ENCODE assay signal across 9 mouse cellular contexts in genomic region chr1:169939345-169939744, GRCm38 (mm10). TPM values are rescaled to one million over a fixed set of nuclear protein-coding genes. Genes with fewer than 3 reads are reported as not detected.
A peak's percentile ranks its signal among the peaks of the same experiment; 100 is the strongest.
DNase-seq lines count a peak whose midpoint lies in the region; ATAC-seq and TF ChIP-seq lines count a peak whose summit lies in the region.
"Had no signal": no experiment of that assay in that cellular context is flagged by ENCODE, and none has a peak within 500 bp of the region (broad histone marks: within the 10 kb centered on the region; RNA-seq: fewer than 3 reads in every experiment).

No protein-coding gene starts in this region.

- no peaks in the 10 kb centered on the region for H3K4me1 ChIP-seq in liver, embryonic 11.5 days (replicated peaks; ENCODE audit: control insufficient read depth, insufficient read depth, low read length)
- H3K4me1 ChIP-seq in lung, postnatal 0 days (ENCODE audit: insufficient read depth, low read depth, low read length) = no peaks in the 10 kb centered on the region
- H3K4me1 ChIP-seq: neural tube, embryonic 12.5 days had no signal

- peak; percentile 41 to 55 for DNase-seq in cerebellum, adult 18-20 months
- peak; percentile 28 for DNase-seq in liver
- no peak for DNase-seq in liver, embryonic 11.5 days (ENCODE audit: low spot score)
- DNase-seq in Patski (ENCODE audit: low read depth, low spot score) = no peak
- peak; percentile 35 for DNase-seq in gastrocnemius, postnatal 10 days
- peak; percentile 57 for DNase-seq in lung, postnatal 0 days (ENCODE audit: low spot score)
- no peak for DNase-seq in Muller cell, postnatal 12 days (ENCODE audit: inconsistent ontology term)

- POLR2A ChIA-PET in Patski (lab: Charles Lee) = no interaction called here

- no peaks in the 10 kb centered on the region for H3K36me3 ChIP-seq in liver, embryonic 11.5 days (ENCODE audit: control insufficient read depth, insufficient read depth, low read length)
- H3K36me3 ChIP-seq in lung, postnatal 0 days (ENCODE audit: insufficient read depth, low read length) = no peaks in the 10 kb centered on the region
- H3K36me3 ChIP-seq: neural tube, embryonic 12.5 days had no signal

- TF ChIP-seq EP300 in lung, postnatal 0 days (IDR thresholded peaks at IDR 0.05) = no peak

- CTCF ChIA-PET in Patski (lab: Charles Lee) = interaction anchor here (0.6 to 8.0 kb wide), 9 partner anchors 10 to 262 kb away, joined by 3 to 83 read pairs (median 4); partner anchors contain the start of gene Ccdc190

- no peak overlapping the region for H3K27ac ChIP-seq in liver, embryonic 11.5 days (ENCODE audit: low read depth, low read length)
- no peak overlapping the region for H3K27ac ChIP-seq in lung, postnatal 0 days (ENCODE audit: low read length)
- H3K27ac ChIP-seq: neural tube, embryonic 12.5 days had no signal

- H3K9me3 ChIP-seq in liver, embryonic 11.5 days (ENCODE audit: control insufficient read depth, low read length) = no peaks in the 10 kb centered on the region
- H3K9me3 ChIP-seq in lung, postnatal 0 days (ENCODE audit: low read length) = no peaks in the 10 kb centered on the region
- H3K9me3 ChIP-seq: neural tube, embryonic 12.5 days had no signal

- ATAC-seq in cerebellum, adult (ENCODE audit: insufficient number of reproducible peaks, low FRiP score, low TSS enrichment) = no peak
- no peak for ATAC-seq in liver, embryonic 11.5 days (replicated peaks; ENCODE audit: low FRiP score)
- no peak for ATAC-seq in Patski
- ATAC-seq in lung, postnatal 0 days = no peak

- in situ Hi-C loops in Patski (cut with MboI; ENCODE audit: low pct_unique_long_range_greater_than_20kb) = no loop called here

- no peak overlapping the region for H3K9ac ChIP-seq in liver, embryonic 11.5 days (ENCODE audit: low read depth, low read length)
- H3K9ac ChIP-seq in lung, postnatal 0 days (replicated peaks; ENCODE audit: low read depth) = no peak overlapping the region
- H3K9ac ChIP-seq: neural tube, embryonic 12.5 days had no signal

- no peak overlapping the region for H3K4me2 ChIP-seq in liver, embryonic 11.5 days
- H3K4me2 ChIP-seq in lung, postnatal 0 days (replicated peaks; ENCODE audit: low read depth, low read length) = no peak overlapping the region
- H3K4me2 ChIP-seq: neural tube, embryonic 12.5 days had no signal

- H3K27me3 ChIP-seq in liver, embryonic 11.5 days (replicated peaks; ENCODE audit: control insufficient read depth, insufficient read depth, low read length) = no peaks in the 10 kb centered on the region
- no peaks in the 10 kb centered on the region for H3K27me3 ChIP-seq in Patski
- H3K27me3 ChIP-seq in lung, postnatal 0 days (replicated peaks; ENCODE audit: insufficient read depth, low read length) = no peaks in the 10 kb centered on the region
- H3K27me3 ChIP-seq: neural tube, embryonic 12.5 days had no signal

- H3K4me3 ChIP-seq in liver, embryonic 11.5 days (ENCODE audit: low read depth, low read length) = no peak overlapping the region
- no peak overlapping the region for H3K4me3 ChIP-seq in lung, postnatal 0 days (ENCODE audit: low read depth, low read length)
- H3K4me3 ChIP-seq: neural tube, embryonic 12.5 days had no signal

- 4% methylated on average over 2 of the region's 2 CpGs for WGBS in liver, embryonic 11.5 days
- 4% methylated on average over 2 of the region's 2 CpGs for WGBS in lung, postnatal 0 days

- TF ChIP-seq CTCF in Patski (IDR thresholded peaks at IDR 0.05) = peak; percentile 64
- TF ChIP-seq CTCF in lung, postnatal 0 days (IDR thresholded peaks at IDR 0.05) = peak; percentile 84

RNA-seq across cellular contexts. Expression of gene Ccdc190, which starts 10.9 kb away (rescaled TPM):
- not detected in 2 replicates for polyA plus RNA-seq in liver, embryonic 11.5 days (2014; fragmentation: Nextera tagmentation; extraction: Ambion mirVana)
- polyA plus RNA-seq in Patski (2021) = 0.82 TPM
- not detected for total RNA-seq in gastrocnemius, postnatal 10 days (2021)
- polyA plus RNA-seq in lung, postnatal 0 days (2015; fragmentation: Nextera tagmentation; extraction: Ambion mirVana) = 0.25 TPM in 1 of 2 replicates, not detected in the other

RNA-seq across cellular contexts. Expression of gene Hsd17b7, which starts 29.7 kb away (rescaled TPM):
- polyA plus RNA-seq in liver, embryonic 11.5 days (2014; fragmentation: Nextera tagmentation; extraction: Ambion mirVana) = 12.1 and 14.7 TPM in 2 replicates
- polyA plus RNA-seq in Patski (2021) = 11.3 TPM
- total RNA-seq in gastrocnemius, postnatal 10 days (2021) = 1 to 10 TPM; 3.3 to 3.8 TPM
- 11.8 and 14.5 TPM in 2 replicates for polyA plus RNA-seq in lung, postnatal 0 days (2015; fragmentation: Nextera tagmentation; extraction: Ambion mirVana)

Comparison
In these comparisons a context has a peak if more than half of its experiments do, and no peak if none do; other contexts are left out.
1. DNase-seq: peak in cerebellum, adult 18-20 months (2 of 2), liver (single experiment), gastrocnemius, postnatal 10 days (single experiment) and lung, postnatal 0 days (single experiment); none in liver, embryonic 11.5 days (single experiment), Patski (single experiment) and Muller cell, postnatal 12 days (single experiment).